Mouse (Mus musculus) macrophage (primary cell): ENCODE data around the gene Polr3g. TPM values are rescaled to one million over a fixed set of nuclear protein-coding genes. Genes with fewer than 3 reads are reported as not detected.
"Not testable (repeated sequence)": the region's sequence is repeated elsewhere in the genome, so short reads cannot be mapped to it uniquely, and the experiment has no call there.

ENCODE experiments used
- H3K27ac ChIP-seq: fragments of 350-480 bp; formaldehyde crosslinking; 2 replicates; pipeline ENCODE4 v1.9.0; 2021
- H3K36me3 ChIP-seq: fragments of 350-480 bp; formaldehyde crosslinking; 2 replicates; pipeline ENCODE4 v1.9.0; 2021; ENCODE audit errors: inconsistent target
- H3K4me3 ChIP-seq: fragments of 350-480 bp; formaldehyde crosslinking; 2 replicates; pipeline ENCODE4 v1.9.0; 2021; ENCODE audit errors: inconsistent target
- H3K79me2 ChIP-seq: fragments of 350-480 bp; formaldehyde crosslinking; 2 replicates; pipeline ENCODE4 v1.9.0; 2021; ENCODE audit errors: inconsistent target
- WGBS: methylation state at CpG from one replicate; pipeline ENCODE4 v1.1.7; 2026; ENCODE audit warnings: inconsistent platforms; ENCODE audit not compliant: missing documents; 5-methylcytosine and 5-hydroxymethylcytosine counted together
- polyA plus RNA-seq: library from polyadenylated mRNA; stranded (reverse); fragments of 250-400 nt; gene quantifications from 3 replicates; pipeline ENCODE4 v1.2.4, GENCODE M21; 2018; ENCODE audit warnings: inconsistent platforms

Polr3g gene
- polyA plus RNA-seq, 1 experiment from 2014 or later, result 8.5 TPM

DNA sequence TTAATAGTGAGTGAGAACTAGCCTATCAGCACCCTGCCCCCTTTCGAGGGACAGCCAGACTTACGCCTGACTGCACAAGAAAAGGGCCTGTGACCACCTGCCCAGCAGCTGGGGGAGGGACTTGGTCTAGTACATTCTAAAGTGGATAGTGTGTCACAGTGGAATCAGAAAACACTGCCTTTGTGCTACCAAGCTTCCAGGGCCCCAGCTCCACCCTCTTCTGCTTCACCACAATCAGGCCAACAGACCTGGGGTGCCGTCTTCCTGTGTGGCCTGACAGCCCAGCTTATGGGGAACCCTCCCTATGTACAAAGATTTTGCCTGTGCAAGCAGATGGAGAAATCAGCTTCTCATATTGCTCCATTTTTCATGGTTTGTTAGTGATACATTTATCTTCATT, 81.4 kb downstream of the Polr3g start:
- no peak overlapping the region for H3K27ac ChIP-seq
- H3K4me3 ChIP-seq, result no peak overlapping the region
- 64% methylated on average over 3 of the region's 3 CpGs for WGBS
- H3K79me2 ChIP-seq, result no peaks in the 10 kb centered on the region
- no peaks in the 10 kb centered on the region for H3K36me3 ChIP-seq

DNA sequence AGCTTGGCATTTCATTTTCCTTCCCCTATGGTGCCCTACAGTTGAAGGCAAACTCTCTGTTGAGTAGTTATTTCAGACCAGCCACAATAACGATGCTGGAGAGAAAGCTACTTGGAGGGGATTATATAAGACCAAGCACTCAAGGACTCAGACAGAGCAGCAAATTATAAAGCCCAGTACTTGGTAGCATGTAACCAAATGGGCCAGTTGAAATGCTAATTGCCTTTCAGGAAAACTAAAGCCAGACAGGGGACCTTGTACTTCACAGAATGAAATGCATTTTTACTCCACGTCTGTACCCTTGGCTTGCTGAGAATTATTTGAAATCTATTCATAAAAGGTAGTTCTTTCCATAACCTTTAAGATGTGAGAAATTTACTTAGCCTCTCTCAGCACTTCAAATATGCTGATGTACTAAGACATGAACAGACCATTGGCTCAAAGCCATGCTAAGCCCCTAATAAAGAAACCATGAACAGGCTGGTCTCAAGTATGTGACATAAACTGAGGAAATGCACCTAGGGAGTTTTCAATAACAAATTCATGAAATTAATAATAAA, 82.1 kb downstream of the Polr3g start:
- Histone ChIP-seq H3K79me2 (no peaks in the 10 kb centered on the region), H3K4me3 (no peak overlapping the region), H3K36me3 (no peaks in the 10 kb centered on the region), H3K27ac (no peak overlapping the region)
- WGBS, result 92% methylated on average over 2 of the region's 2 CpGs

DNA sequence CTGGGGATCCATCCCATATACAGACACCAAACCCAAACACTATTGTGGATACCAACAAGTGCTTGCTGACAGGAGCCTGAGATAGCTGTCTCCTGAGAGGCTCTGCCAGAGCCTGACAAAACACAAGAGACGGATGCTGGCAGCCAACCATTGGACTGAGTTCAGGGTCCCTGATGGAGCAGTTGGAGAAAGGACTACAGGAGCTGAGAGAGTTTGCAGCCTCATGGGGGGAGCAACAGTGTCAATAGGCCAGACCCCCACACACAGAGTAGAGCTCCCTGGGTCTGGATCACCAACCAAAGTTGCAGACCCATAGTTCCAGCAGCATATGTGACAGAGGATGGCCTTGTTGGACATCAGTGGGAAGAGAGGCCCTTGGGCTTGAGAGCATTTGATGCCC, 83.0 kb downstream of the Polr3g start:
- H3K79me2 ChIP-seq, H3K36me3 ChIP-seq, H3K4me3 ChIP-seq, H3K27ac ChIP-seq: not testable (repeated sequence)
- 88% methylated on average over 1 of the region's 1 CpGs for WGBS

Other genes starting within 250 kb of the Polr3g start
- gene Adgrv1, start 77.9 kb downstream of the Polr3g start, polyA plus RNA-seq, result not detected in 3 replicates
- 8.4 to 14.0 TPM (median 9.2 TPM) in 3 replicates for gene Lysmd3, start 53.4 kb downstream of the Polr3g start, polyA plus RNA-seq
- gene Mblac2, start 328 bp upstream of the Polr3g start, polyA plus RNA-seq, result 4.7 to 8.1 TPM (median 5.0 TPM) in 3 replicates
- 54.4 to 194 TPM (median 85.7 TPM) in 3 replicates for gene Cetn3, start 72.1 kb upstream of the Polr3g start, polyA plus RNA-seq